Mouse (Mus musculus) gastrocnemius, adult 2 months (tissue): ENCODE measurements at regions not wholly inside any gene's neighbourhood (a gene's known extent, or its start where the extent isn't known, plus 50 kb on each side); places are given as distances from the start of the nearest gene placed in this dataset.

Experiments
- DNase-seq: peaks from one replicate; pipeline ENCODE4 v3.0.0; 2022
- H3K27ac ChIP-seq: fragments of 200-600 bp; 2 replicates; pipeline ENCODE4 v1.8.1; 2022; ENCODE audit warnings: mild to moderate bottlenecking
- H3K4me3 ChIP-seq: fragments of 200-600 bp; 2 replicates; pipeline ENCODE4 v1.8.1; 2022; ENCODE audit warnings: mild to moderate bottlenecking, moderate library complexity
- CTCF ChIP-seq: fragments of 200-600 bp; IDR thresholded peaks from 2 replicates; pipeline ENCODE4 v1.8.1; 2022; ENCODE audit warnings: antibody characterized with exemption, mild to moderate bottlenecking, moderate library complexity
- intact Hi-C: fragments of 180-260 bp; cut with DNase I; formaldehyde crosslinking; loops from one replicate; pipeline ENCODE4 v1.15.1; 2025

DNA sequence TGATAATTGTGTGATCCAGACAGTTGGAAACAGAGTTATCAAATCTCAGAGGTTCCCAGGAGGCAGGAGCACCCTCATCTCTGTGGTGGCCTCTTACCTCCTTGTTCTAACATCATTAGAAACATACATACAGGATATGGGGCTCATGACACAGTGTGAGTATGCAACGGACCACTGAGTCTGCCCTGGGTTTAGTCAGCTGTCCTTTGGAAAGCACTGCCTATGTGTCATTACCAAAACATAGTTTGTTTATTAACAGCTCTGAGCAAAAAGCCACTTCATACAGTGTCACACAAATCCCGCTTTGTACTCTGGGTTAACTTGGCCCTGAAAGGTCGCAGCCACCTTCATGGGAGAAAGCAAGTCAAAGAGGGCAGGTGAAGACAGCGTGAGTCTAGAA is 139.5 kb upstream of the Sox2 start:
- no peak for TF ChIP-seq CTCF
- Histone ChIP-seq H3K4me3 (no peak overlapping the region), H3K27ac (no peak overlapping the region)
- no peak for DNase-seq
- intact Hi-C loops, result no loop called here

DNA sequence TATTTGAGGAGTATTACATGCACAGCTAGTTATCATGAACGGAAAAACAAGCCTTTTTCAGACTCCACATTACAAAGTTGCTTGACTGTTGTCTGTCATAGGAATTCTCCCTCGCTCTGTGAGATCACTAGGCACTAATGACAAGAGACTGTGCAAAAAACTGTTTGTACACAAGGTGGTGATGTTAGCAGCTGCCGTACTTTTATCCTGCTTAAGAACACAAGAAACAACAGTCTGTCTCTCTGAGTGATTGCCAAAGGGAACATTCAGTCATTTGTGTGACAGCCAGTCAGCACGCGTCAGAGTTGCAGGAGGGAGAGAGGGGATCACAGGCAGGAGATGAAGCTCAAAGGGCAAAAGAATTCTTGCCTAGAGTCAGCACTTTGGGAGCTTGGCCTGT is 141.0 kb upstream of the Sox2 start:
- TF ChIP-seq CTCF, result no peak
- intact Hi-C loops, result no loop called here
- no peak overlapping the region for H3K27ac ChIP-seq
- DNase-seq, result no peak
- H3K4me3 ChIP-seq, result no peak overlapping the region

DNA sequence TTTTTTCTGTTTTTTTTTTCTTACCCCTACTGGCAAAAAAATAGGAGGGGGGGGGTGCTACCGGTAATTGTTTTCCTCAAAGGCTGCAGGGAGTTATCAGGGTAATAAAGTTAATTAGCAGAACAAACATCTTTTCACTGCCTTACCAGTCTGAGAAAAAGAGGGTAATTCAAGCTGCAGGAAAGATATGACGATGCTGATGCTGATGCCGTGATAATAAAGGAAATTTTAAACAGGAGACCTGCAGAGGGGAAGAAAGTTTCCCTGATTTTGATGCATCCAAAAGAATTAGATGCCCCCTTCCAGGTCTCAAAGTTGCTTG is 145.7 kb upstream of the Sox2 start:
- intact Hi-C loops, result no loop called here
- TF ChIP-seq CTCF, result no peak
- no peak for DNase-seq
- Histone ChIP-seq H3K4me3 (no peak overlapping the region), H3K27ac (no peak overlapping the region)

DNA sequence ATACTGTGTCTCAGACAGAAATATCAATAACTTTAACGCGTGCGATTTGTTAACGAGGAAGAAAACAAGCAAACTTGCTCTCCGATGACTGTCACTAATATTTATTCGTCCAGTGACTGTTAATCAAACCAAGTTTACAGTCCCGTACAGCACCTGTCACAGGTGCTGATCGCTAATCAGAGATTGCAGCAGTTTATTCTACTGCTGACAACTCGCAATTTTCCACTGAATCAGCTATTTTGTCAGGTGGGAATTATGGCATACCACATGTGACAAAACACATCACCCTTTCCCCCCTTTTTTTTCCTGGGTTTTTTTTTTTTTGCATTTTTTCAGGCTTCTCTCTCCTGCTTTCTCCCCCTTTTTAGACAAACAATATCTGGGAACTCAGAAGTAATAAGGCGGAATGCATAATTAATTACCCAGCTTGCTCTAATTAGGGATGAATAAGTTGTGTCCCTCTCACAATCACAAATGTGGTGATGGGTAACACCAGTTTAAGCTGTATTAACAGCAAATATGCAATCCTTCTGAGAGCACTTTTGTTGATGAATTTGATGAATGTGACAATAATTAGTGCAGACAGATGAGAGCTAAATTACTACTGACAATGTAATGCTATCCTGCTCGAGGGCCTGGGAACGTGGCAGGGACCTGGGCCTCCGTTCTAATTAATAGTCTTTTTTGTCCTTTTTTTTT is 146.2 kb upstream of the Sox2 start:
- intact Hi-C loops, result no loop called here
- Histone ChIP-seq H3K27ac (no peak overlapping the region), H3K4me3 (no peak overlapping the region)
- TF ChIP-seq CTCF, result no peak
- DNase-seq, result no peak

DNA sequence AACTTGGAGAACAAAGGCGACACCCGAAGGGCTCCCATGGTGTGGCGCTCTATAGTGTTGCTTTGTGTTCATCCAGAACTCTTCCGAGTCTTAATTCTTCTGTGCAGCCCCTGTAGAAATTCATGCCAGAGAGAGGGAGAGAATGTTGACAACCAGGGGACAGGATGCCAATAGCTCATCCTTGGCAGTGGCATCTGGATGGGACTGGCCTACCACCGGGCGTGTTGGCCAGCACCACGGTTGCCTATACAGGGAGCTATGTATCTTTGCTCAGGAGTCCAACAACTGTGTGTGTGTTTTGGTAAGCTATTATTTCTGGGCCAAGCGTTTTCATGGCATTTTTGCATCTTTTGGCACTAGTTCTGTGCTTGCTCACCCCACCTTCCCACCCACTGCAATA is 153.4 kb upstream of the Sox2 start:
- no peak overlapping the region for H3K4me3 ChIP-seq
- no peak for TF ChIP-seq CTCF
- no peak overlapping the region for H3K27ac ChIP-seq
- DNase-seq, result no peak
- intact Hi-C loops, result no loop called here

DNA sequence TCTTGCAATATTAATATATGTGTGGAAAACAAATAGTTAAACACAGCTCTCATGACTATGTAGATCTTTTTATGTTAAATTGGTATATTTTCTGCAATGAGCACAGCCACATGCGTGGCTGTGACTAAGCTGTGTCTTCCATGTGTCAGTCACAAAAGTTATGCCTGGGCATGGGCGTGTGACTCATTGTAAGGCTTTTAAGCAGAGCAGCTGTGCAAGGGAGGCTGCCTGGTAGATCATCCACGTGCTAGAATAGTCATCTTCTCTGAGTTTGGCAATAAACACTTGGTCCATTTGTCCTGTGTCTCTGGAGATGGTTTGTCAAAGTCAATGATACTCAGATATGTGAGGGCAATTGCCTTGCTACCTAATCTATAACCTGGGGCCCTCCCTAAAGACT is 154.6 kb upstream of the Sox2 start:
- intact Hi-C loops, result no loop called here
- no peak for TF ChIP-seq CTCF

DNA sequence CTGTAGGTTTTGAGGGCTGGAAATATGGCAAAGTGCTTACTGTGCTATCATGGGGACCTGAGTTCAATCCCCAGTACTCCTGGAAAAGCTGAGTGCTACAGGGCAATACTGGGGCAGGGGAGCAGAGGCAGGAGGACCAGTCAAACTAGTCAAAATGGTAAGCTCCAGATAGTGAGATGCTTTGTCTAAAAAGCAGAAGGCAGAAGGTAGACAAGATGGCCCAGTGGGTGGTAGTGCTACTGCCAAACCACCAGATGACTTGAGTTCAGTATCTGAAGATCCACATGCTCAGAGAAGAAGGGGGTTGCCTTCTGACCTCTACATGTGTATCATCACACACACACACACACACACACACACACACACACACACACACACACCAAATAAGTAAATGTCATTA is 156.3 kb upstream of the Sox2 start:
- intact Hi-C loops, result no loop called here
- no peak for TF ChIP-seq CTCF
- no peak for DNase-seq
- H3K27ac ChIP-seq, result no peak overlapping the region
- no peak overlapping the region for H3K4me3 ChIP-seq

More for the DNA sequence above, 154.6 kb upstream of the Sox2 start:
- Histone ChIP-seq H3K27ac (no peak overlapping the region), H3K4me3 (no peak overlapping the region)
- no peak for DNase-seq

DNA sequence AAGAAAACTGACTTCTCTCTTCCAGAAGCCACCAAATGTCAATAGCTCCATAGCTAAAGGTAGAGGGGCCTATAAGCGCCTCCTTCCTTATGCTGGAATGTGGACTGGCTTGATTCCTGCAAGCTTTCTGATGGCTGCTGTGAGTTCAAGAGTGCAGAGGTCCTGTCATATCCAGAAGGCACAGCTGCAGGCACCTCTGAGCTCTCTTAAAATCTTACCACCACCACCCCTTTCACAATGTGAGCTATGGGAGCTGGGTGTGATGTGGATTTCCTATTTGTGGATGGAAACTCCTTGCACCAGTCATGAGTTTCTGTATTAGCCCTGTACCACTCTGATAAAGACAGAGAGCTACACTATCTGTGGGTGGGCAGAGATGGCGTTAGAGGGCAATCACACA is 161.2 kb upstream of the Sox2 start:
- DNase-seq, result no peak
- Histone ChIP-seq H3K4me3 (no peak overlapping the region), H3K27ac (no peak overlapping the region)
- intact Hi-C loops, result no loop called here
- TF ChIP-seq CTCF, result no peak

DNA sequence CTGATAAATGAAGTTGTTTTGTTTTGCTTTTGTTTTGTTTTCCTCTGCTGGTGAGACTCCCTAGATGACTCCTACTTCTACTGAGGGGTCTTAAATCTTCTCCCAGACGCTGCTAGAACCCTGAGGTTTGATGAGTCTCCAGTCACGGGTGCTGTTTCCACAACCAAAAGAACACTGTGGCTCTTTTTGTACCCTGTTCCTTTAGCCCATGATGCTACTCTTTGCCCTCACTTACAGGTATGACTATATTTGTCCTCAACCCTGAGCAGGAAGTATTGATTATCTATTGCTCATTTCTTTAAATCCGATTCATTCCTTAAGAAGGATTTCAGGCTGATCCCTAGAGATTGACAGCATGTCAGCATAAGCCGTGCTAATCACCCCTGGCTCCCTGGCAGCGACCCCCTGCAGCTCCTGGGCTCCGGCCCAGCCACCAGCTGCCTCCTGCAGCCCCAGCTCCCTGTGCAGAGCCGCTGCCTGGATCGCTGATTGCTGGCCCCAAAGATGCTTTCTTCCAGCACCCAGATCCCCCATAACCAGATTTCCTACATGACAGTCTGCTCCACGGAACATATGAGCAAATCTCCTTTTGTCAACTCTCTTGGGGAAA is 163.7 kb upstream of the Sox2 start:
- no peak overlapping the region for H3K4me3 ChIP-seq
- no peak for TF ChIP-seq CTCF
- no peak for DNase-seq
- intact Hi-C loops, result no loop called here
- H3K27ac ChIP-seq, result no peak overlapping the region

DNA sequence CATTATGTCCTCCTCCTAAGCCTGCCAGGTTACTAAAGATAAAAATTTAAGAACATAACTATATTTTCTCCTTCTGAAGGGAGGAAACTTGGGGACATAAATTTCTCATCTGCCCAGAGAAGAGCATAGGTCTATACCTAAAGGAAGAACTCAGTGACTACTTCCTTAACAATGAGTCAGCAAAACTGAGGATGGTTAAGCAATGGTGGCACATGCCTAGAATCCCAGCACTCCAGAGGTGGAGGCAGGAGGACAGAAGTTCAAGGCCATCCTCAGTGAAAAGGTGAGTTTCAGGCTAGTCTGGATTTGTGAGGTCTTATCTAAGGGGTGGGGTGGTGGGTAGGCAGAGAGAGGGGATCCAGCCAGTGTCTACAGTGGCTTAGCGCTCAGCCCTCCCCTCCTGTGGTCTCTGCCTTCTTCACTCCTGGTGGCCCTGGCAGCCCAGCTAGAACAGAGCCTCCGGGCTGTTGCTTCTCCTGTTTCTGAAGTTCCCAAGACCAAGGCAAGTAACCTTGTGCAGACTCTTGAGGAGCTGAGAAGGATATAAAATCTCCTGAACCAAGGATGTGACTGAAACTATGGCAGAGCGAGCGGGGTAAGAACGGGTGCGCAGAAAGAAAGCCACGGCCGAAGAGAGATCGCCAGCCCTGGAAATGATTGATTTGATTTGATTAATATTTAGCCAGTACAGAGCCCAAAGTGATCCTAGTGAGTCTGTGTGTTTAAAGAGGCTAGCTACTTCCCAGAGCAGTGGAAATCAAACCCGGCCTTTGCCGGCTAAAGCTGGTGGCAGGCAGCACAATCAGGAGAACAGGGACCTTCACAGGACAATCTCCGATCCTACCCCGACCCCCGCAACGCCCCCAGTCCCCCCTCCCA is 164.6 kb upstream of the Sox2 start:
- H3K4me3 ChIP-seq, result no peak overlapping the region
- no peak for DNase-seq
- no peak for TF ChIP-seq CTCF
- H3K27ac ChIP-seq, result no peak overlapping the region
- intact Hi-C loops, result no loop called here

DNA sequence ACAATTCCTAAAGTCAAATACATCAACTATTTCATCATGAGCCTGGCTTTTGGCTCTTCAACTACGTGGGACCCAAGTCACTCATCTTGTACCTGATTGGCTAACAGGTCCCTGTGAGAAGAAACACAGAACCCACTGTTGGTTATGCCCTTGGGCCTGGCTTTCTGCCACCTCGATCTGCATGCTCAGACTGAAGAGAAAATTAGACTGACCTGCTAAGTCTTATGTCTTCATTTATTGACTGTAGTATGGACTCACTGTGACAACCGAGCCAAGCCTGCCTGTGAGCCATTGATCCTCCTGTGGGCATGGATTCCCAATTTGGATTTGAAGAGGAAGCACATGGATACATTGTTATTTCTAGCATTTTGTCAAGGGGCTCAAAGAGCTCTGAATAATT is 166.3 kb upstream of the Sox2 start:
- H3K27ac ChIP-seq, result no peak overlapping the region
- no peak overlapping the region for H3K4me3 ChIP-seq
- TF ChIP-seq CTCF, result no peak
- intact Hi-C loops, result no loop called here
- no peak for DNase-seq

DNA sequence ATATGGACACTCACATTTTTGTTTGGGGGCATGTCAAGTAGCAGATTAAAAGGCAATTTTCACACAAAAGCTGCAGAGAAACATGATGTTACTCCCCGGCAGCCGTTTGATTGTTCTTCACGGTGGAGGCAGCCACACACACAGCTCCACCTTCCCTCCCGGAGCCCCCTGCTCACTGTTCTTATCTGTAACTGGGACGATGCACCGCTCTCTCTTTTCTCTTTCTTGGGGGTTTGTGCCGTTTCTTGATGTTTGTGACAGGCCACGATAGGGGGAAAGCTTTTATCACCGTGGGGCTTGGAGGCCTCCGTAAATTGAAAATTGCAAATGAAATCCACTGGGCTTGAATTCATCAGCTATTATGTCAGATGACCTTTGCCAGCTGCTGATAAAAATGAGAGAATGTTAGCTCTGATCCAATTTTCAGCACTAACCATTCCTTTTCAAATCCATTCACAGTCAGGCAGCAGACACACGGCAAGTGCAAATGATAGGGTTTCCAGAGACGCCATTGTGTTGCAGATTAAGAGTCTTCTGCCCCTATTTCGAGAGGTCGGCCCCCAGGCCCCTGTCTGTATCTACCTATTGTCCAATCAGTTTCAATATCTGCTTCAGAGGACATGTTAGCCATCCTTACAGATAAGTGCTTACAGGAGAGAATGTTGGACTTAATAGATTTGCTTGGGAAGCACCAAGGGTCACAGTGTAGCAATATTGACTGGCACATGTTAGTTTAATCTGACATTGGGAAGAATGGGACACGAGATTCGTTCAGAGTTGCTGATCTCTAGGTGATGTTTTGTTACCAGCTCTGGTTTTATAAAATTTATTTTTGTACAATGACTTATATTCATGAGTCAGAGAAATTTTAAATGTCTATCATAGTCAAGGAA is 168.1 kb upstream of the Sox2 start:
- intact Hi-C loops, result no loop called here
- H3K27ac ChIP-seq, result no peak overlapping the region
- no peak for TF ChIP-seq CTCF
- no peak for DNase-seq
- H3K4me3 ChIP-seq, result no peak overlapping the region

DNA sequence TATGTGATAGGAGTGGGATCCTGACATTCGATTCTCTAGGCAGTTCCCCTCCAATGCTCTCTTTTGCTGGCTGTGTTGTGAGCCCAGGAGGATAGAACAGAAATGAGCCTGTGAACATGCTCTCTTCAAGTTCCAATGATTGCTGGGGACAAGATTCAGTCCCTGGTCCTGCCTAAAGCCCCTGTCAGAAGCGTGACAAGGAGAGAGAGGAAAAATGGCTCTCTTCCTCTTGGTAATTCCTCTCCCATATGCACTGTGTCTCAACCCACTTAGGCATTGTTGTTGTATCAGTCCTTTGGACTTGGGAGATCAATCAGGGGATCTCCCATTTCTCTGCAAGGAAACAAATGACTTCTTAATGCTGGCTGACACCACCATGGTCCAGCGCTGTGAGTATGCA is 168.9 kb upstream of the Sox2 start:
- no peak for DNase-seq
- Histone ChIP-seq H3K4me3 (no peak overlapping the region), H3K27ac (no peak overlapping the region)
- TF ChIP-seq CTCF, result no peak
- intact Hi-C loops, result no loop called here
